Mouse (Mus musculus) forebrain, embryonic 10.5 days (tissue): Measurements from ENCODE around the gene Mrps12. TPM values are rescaled to one million over a fixed set of nuclear protein-coding genes. Genes with fewer than 3 reads are reported as not detected.

Experiments used
- DNase-seq: peaks from one replicate; pipeline ENCODE4 v3.0.0-alpha.2; 2017; ENCODE audit warnings: low spot score; ENCODE audit errors: extremely low spot score
- H3K27ac ChIP-seq: fragments of 300-500 bp; sonication (generic); 2 replicates; pipeline ENCODE4 v1.5.1; 2016; ENCODE audit warnings: mild to moderate bottlenecking
- H3K27me3 ChIP-seq: fragments of 300-500 bp; sonication (generic); 2 replicates; pipeline ENCODE4 v1.6.1; 2016; ENCODE audit warnings: mild to moderate bottlenecking; ENCODE audit not compliant: poor library complexity, severe bottlenecking
- H3K36me3 ChIP-seq: fragments of 300-500 bp; sonication (generic); replicated peaks from 2 replicates; pipeline ENCODE4 v1.6.1; 2016; ENCODE audit warnings: mild to moderate bottlenecking, moderate library complexity
- H3K4me1 ChIP-seq: fragments of 300-500 bp; sonication (generic); 2 replicates; pipeline ENCODE4 v1.6.1; 2016
- H3K4me3 ChIP-seq: fragments of 300-500 bp; sonication (generic); 2 replicates; pipeline ENCODE4 v1.5.1; 2016; ENCODE audit warnings: mild to moderate bottlenecking, moderate library complexity
- H3K9me3 ChIP-seq: fragments of 300-500 bp; sonication (generic); 2 replicates; pipeline ENCODE4 v1.6.1; 2016; ENCODE audit warnings: mild to moderate bottlenecking, moderate library complexity
- WGBS: fragments of 180-500 bp; shearing (Covaris S2); methylation state at CpG from one replicate; pipeline ENCODE4 v1.1.7; 2016; 5-methylcytosine and 5-hydroxymethylcytosine counted together
- polyA plus RNA-seq: library from polyadenylated mRNA; unstranded; fragments of >200 nt; fragmentation: Nextera tagmentation; extraction: Ambion mirVana; gene quantifications from 2 replicates; pipeline ENCODE4 v1.2.1, GENCODE M21; 2016

Gene Mrps12
- 156 and 161 TPM in 2 replicates for polyA plus RNA-seq

DNA sequence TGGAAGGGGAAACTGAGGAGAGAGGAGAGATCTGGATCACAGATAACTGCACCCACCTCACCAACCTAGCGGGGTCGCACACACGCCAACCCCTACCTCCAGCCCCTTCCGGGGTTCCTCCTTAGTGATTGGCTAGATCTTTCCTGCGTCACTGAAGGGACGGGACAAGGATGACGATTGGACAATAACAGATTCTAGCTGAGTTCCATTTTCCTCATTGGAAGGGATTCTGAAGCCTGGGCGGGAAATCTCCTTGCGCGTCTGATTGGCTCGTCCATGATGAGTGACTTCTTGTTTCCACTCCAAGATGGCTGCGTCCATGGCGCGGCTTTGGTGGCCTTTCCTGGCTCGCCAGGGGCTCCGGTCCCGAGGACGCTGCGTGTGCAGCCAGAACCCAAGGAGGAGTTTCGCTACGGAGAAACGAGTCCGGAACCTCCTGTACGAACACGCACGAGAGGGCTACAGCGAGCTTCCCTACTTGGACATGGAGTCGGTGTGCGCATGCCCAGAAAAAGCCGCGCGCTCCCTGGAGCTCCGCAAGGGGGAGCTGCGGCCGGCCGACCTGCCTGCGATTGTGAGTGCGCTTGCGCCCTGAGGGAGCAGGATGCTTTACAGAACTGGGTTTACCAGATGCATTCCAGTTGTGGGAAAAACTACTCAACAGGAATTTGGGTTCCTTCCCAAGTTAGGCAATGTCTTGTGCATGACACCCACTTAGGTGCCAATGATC is at the start of gene Mrps12, which contains the start of gene Sars2:
Gene Mrps12, minus strand, starts transcription at position 112 of the 730 bp plus-strand sequence.
Gene Sars2, plus strand, starts transcription at position 284 of the 730 bp plus-strand sequence.
- peak; percentile 97 for DNase-seq
- Histone ChIP-seq H3K9me3 (no peaks in the 10 kb centered on the region), H3K4me3 (peak within 1 kb of the TSS; percentile 80), H3K4me1 (peaks cover 23% of the 10 kb centered on the region), H3K27ac (peak within 1 kb of the TSS; percentile 96), H3K27me3 (no peaks in the 10 kb centered on the region), H3K36me3 (peaks cover 64% of the 10 kb centered on the region)
- under 1% methylated on average over 39 of the region's 39 CpGs for WGBS

- DNase-seq = no peak
- peaks cover 33% of the 10 kb centered on the region for H3K4me1 ChIP-seq
- 54% methylated on average over 8 of the region's 8 CpGs for WGBS
- H3K27ac ChIP-seq = peak overlapping the region; percentile 12; the same call in 1 of the 2 replicates
- no peaks in the 10 kb centered on the region for H3K27me3 ChIP-seq
- no peaks in the 10 kb centered on the region for H3K9me3 ChIP-seq
- no peak overlapping the region for H3K4me3 ChIP-seq
- peaks cover 24% of the 10 kb centered on the region for H3K36me3 ChIP-seq
These were observed 48.6 kb upstream of the Mrps12 start for GRCm38 (mm10) chr7:28790066-28790806.

GRCm38 (mm10) chr7:28789235-28789634 is 47.6 kb upstream of the Mrps12 start:
- Histone ChIP-seq H3K4me3 (no peak overlapping the region), H3K9me3 (no peaks in the 10 kb centered on the region), H3K27me3 (no peaks in the 10 kb centered on the region), H3K4me1 (peaks cover 39% of the 10 kb centered on the region), H3K36me3 (peaks cover 26% of the 10 kb centered on the region), H3K27ac (0 out of 2 replicates have a peak overlapping the region, but pooled peaks have one; percentile 40)
- no peak for DNase-seq
- 82% methylated on average over 3 of the region's 3 CpGs for WGBS

DNA sequence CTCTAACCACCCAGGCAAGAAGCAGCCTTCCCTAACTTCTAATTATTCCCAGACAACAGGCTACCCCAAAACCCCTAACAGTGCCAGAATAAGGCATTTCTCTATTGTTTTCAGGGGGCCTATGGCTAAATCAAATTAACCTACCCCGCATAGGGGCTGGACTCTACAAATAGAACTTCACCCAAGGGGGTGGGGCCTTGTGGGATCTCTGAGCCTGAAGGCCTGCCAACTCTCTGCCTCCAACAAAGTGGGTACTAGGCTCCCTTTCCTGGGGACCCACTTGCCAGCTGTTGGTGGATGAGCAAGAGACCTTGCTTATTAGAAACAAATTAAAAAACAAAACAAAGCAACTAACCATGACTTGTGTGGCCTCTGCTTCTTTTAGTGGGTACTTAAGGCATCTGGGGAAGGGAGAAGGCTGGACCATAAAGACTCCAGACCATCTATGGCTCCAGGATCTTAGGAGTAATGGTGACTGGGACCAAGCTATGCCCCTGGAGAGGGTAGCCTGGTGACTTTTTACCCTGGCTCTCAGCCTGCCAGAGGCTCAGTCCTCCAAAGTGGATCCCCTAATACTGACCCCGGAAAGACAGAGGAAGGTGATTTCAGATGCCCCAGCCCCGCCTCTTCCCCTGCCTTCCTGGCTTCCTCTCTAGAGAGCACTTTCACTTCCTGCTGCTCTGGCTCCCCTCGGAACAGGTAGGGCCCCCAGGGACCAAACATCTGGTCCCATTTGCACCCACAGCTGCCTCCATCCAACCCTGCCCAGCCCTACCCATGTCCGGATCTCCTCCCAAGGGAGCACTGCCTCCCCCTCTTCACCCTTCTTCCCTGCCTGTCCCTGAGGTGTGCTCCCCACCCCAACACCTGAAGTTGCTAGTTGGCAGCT is 46.9 kb upstream of the Mrps12 start, which contains the start of gene Rinl:
Gene Rinl, plus strand, starts transcription at position 663 of the 889 bp plus-strand sequence.
- 75% methylated on average over 5 of the region's 5 CpGs for WGBS
- Histone ChIP-seq H3K36me3 (peaks cover 26% of the 10 kb centered on the region), H3K4me3 (no peak within 1 kb of the TSS), H3K27ac (0 out of 2 replicates have a peak within 1 kb of the TSS, but pooled peaks have one; percentile 40), H3K27me3 (no peaks in the 10 kb centered on the region), H3K4me1 (peaks cover 39% of the 10 kb centered on the region), H3K9me3 (no peaks in the 10 kb centered on the region)
- DNase-seq = no peak

- DNase-seq = no peak
- H3K27ac ChIP-seq = no peak overlapping the region
- 92% methylated on average over 9 of the region's 9 CpGs for WGBS
- H3K27me3 ChIP-seq = no peaks in the 10 kb centered on the region
- H3K9me3 ChIP-seq = no peaks in the 10 kb centered on the region
- H3K4me1 ChIP-seq = peaks cover 39% of the 10 kb centered on the region
- H3K4me3 ChIP-seq = no peak overlapping the region
- peaks cover 32% of the 10 kb centered on the region for H3K36me3 ChIP-seq
These were observed 46.3 kb upstream of the Mrps12 start for GRCm38 (mm10) chr7:28787884-28788283.

- Histone ChIP-seq H3K4me3 (no peak overlapping the region), H3K27me3 (no peaks in the 10 kb centered on the region), H3K4me1 (peaks cover 34% of the 10 kb centered on the region), H3K36me3 (peaks cover 35% of the 10 kb centered on the region), H3K9me3 (no peaks in the 10 kb centered on the region), H3K27ac (no peak overlapping the region)
- no peak for DNase-seq
- WGBS = 77% methylated on average over 5 of the region's 5 CpGs
These were observed 43.5 kb upstream of the Mrps12 start for GRCm38 (mm10) chr7:28785161-28785560.

GRCm38 (mm10) chr7:28781261-28781663 is 39.6 kb upstream of the Mrps12 start:
- no peak overlapping the region for H3K27ac ChIP-seq
- no peaks in the 10 kb centered on the region for H3K9me3 ChIP-seq
- peaks cover 38% of the 10 kb centered on the region for H3K36me3 ChIP-seq
- DNase-seq = no peak
- 90% methylated on average over 8 of the region's 8 CpGs for WGBS
- H3K4me3 ChIP-seq = no peak overlapping the region
- H3K27me3 ChIP-seq = no peaks in the 10 kb centered on the region
- H3K4me1 ChIP-seq = peaks cover 17% of the 10 kb centered on the region

DNA sequence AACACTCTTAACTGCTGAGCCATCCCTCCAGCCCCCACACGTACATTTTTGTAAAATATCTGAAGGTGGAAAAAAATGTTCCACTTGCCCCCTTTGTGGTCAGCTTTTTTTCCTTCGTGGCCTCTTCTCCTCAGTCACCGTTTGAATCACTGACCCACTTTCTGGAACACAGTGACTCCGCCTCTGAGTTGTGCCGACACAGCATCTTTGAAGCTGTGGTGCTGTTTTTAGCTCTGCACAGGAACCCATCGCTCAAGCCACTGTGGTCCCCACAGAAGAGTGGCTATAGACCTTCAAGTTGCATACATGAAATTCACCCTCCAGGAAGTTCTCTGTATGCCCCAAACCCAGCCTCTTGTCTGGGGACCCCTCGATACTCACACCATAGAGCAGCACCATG is 39.2 kb upstream of the Mrps12 start:
- H3K4me1 ChIP-seq = peaks cover 17% of the 10 kb centered on the region
- H3K36me3 ChIP-seq = peaks cover 35% of the 10 kb centered on the region
- H3K27ac ChIP-seq = 0 out of 2 replicates have a peak overlapping the region, but pooled peaks have one; percentile 26
- H3K27me3 ChIP-seq = no peaks in the 10 kb centered on the region
- WGBS = 87% methylated on average over 7 of the region's 7 CpGs
- no peaks in the 10 kb centered on the region for H3K9me3 ChIP-seq
- no peak overlapping the region for H3K4me3 ChIP-seq
- DNase-seq = no peak

GRCm38 (mm10) chr7:28780067-28780658 is 38.5 kb upstream of the Mrps12 start:
- DNase-seq = peak; percentile 83
- peaks cover 31% of the 10 kb centered on the region for H3K36me3 ChIP-seq
- H3K4me3 ChIP-seq = no peak overlapping the region
- peak overlapping the region; percentile 26; the same call in 1 of the 2 replicates for H3K27ac ChIP-seq
- H3K27me3 ChIP-seq = no peaks in the 10 kb centered on the region
- WGBS = 49% methylated on average over 6 of the region's 6 CpGs
- no peaks in the 10 kb centered on the region for H3K9me3 ChIP-seq
- H3K4me1 ChIP-seq = peaks cover 17% of the 10 kb centered on the region

DNA sequence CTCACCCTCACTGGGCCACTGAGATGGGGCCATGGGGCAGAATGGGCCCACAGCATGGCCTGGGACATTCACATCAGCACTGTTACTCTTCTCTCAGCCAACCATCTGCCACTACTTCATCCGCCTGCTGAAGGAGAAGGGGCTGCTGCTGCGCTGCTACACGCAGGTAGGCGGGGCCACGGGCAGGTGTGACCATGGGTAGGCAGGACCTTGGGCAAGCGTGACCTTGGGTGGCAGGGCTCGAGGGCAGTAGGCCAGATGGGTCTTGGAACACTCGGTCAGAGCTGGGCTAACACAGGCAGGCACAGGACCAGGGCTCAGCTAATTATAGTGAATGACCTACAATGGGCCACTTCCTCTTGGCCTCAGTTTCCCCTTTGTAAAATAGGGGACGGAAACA is 37.2 kb upstream of the Mrps12 start:
- Histone ChIP-seq H3K9me3 (no peaks in the 10 kb centered on the region), H3K4me3 (no peak overlapping the region), H3K36me3 (peaks cover 39% of the 10 kb centered on the region), H3K27ac (no peak overlapping the region), H3K4me1 (peaks cover 16% of the 10 kb centered on the region), H3K27me3 (no peaks in the 10 kb centered on the region)
- no peak for DNase-seq
- 85% methylated on average over 9 of the region's 9 CpGs for WGBS

GRCm38 (mm10) chr7:28775129-28775528 is 33.5 kb upstream of the Mrps12 start:
- DNase-seq = no peak
- Histone ChIP-seq H3K9me3 (no peaks in the 10 kb centered on the region), H3K4me1 (peaks cover 9% of the 10 kb centered on the region), H3K27me3 (no peaks in the 10 kb centered on the region), H3K36me3 (peaks cover 37% of the 10 kb centered on the region), H3K4me3 (no peak overlapping the region), H3K27ac (no peak overlapping the region)
- 93% methylated on average over 7 of the region's 7 CpGs for WGBS

DNA sequence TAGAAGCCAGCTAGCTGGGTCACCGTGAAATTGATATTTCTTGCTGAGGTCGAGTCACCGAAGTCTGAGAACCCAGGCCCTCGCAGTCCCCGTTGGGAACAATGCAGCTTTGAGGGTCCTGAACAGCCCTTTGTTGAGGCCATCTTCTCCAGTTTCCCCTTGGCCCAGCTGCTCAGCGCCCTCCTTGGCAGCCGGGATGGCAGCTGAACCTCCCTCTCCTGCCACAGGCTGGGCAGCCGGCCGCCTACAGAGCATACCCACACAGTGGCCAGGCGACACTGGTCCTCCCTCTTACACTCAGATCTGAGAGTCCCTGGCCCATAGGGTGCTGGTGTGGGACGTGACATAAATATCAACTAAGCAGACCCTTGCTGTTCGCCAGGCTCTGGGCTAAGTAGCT is 32.5 kb upstream of the Mrps12 start:
- H3K4me3 ChIP-seq = no peak overlapping the region
- peaks cover 37% of the 10 kb centered on the region for H3K36me3 ChIP-seq
- no peaks in the 10 kb centered on the region for H3K9me3 ChIP-seq
- H3K4me1 ChIP-seq = peaks cover 10% of the 10 kb centered on the region; the same call in 1 of the 2 replicates
- H3K27me3 ChIP-seq = no peaks in the 10 kb centered on the region
- 76% methylated on average over 12 of the region's 12 CpGs for WGBS
- 0 out of 2 replicates have a peak overlapping the region, but pooled peaks have one; percentile 48 for H3K27ac ChIP-seq
- DNase-seq = no peak
